Mouse (Mus musculus) neural tube, embryonic 12.5 days (tissue): ENCODE measurements around the gene Sc5d. TPM values are rescaled to one million over a fixed set of nuclear protein-coding genes. Genes with fewer than 3 reads are reported as not detected.

Experiments
- ATAC-seq: fragments of 200-750 bp; cut with Nextera tagmentation; 2 replicates; pipeline ENCODE4 v1.8.0; 2017; ENCODE audit warnings: low read depth, mild to moderate bottlenecking, moderate TSS enrichment, moderate library complexity; ENCODE audit not compliant: low FRiP score
- H3K27ac ChIP-seq: fragments of 300-500 bp; sonication (generic); 2 replicates; pipeline ENCODE4 v1.5.1; 2016
- H3K27me3 ChIP-seq: fragments of 300-500 bp; sonication (generic); replicated peaks from 2 replicates; pipeline ENCODE4 v1.6.1; 2016; ENCODE audit warnings: mild to moderate bottlenecking
- H3K36me3 ChIP-seq: fragments of 300-500 bp; sonication (generic); 2 replicates; pipeline ENCODE4 v1.6.1; 2016; ENCODE audit warnings: mild to moderate bottlenecking
- H3K4me1 ChIP-seq: fragments of 300-500 bp; sonication (generic); 2 replicates; pipeline ENCODE4 v1.6.1; 2016
- H3K4me2 ChIP-seq: fragments of 300-500 bp; sonication (generic); replicated peaks from 2 replicates; pipeline ENCODE4 v1.6.1; 2016; ENCODE audit warnings: mild to moderate bottlenecking
- H3K4me3 ChIP-seq: fragments of 300-500 bp; sonication (generic); 2 replicates; pipeline ENCODE4 v1.5.1; 2016
- H3K9ac ChIP-seq: fragments of 300-500 bp; sonication (generic); 2 replicates; pipeline ENCODE4 v1.6.1; 2016; ENCODE audit warnings: mild to moderate bottlenecking
- H3K9me3 ChIP-seq: fragments of 300-500 bp; sonication (generic); 2 replicates; pipeline ENCODE4 v1.6.1; 2016; ENCODE audit warnings: mild to moderate bottlenecking
- WGBS: fragments of 180-500 bp; shearing (Covaris S2); methylation state at CpG from one replicate; pipeline ENCODE4 v1.1.7; 2016; 5-methylcytosine and 5-hydroxymethylcytosine counted together
- polyA plus RNA-seq: library from polyadenylated mRNA; unstranded; fragments of >200 nt; fragmentation: Nextera tagmentation; extraction: Ambion mirVana; gene quantifications from 2 replicates; pipeline ENCODE4 v1.2.1, GENCODE M21; 2016

Sc5d gene
- polyA plus RNA-seq, 1 experiment from 2014 or later, result 63.5 TPM

GRCm38 (mm10) chr9:42275027-42275760 lies 11.1 kb upstream of the Sc5d start:
- Histone ChIP-seq H3K4me1 (no peaks in the 10 kb centered on the region), H3K27me3 (no peaks in the 10 kb centered on the region), H3K27ac (no peak overlapping the region), H3K9ac (no peak overlapping the region), H3K4me2 (no peak overlapping the region), H3K36me3 (no peaks in the 10 kb centered on the region), H3K9me3 (no peaks in the 10 kb centered on the region), H3K4me3 (no peak overlapping the region)
- no peak for ATAC-seq
- 67% methylated on average over 13 of the region's 13 CpGs for WGBS

- no peak overlapping the region for H3K4me2 ChIP-seq
- no peaks in the 10 kb centered on the region for H3K27me3 ChIP-seq
- no peaks in the 10 kb centered on the region for H3K4me1 ChIP-seq
- H3K36me3 ChIP-seq, result no peaks in the 10 kb centered on the region
- no peak overlapping the region for H3K27ac ChIP-seq
- 89% methylated on average over 6 of the region's 6 CpGs for WGBS
- ATAC-seq, result no peak
- H3K9ac ChIP-seq, result no peak overlapping the region
- no peaks in the 10 kb centered on the region for H3K9me3 ChIP-seq
- no peak overlapping the region for H3K4me3 ChIP-seq
Measured at GRCm38 (mm10) chr9:42273682-42274296, 9.7 kb upstream of the Sc5d start.

GRCm38 (mm10) chr9:42273174-42273573 lies 9.1 kb upstream of the Sc5d start:
- WGBS, result 85% methylated on average over 3 of the region's 3 CpGs
- no peak overlapping the region for H3K9ac ChIP-seq

GRCm38 (mm10) chr9:42272690-42273089 lies 8.6 kb upstream of the Sc5d start:
- H3K9me3 ChIP-seq, result no peaks in the 10 kb centered on the region
- H3K4me2 ChIP-seq, result no peak overlapping the region
- no peak overlapping the region for H3K27ac ChIP-seq
- no peak overlapping the region for H3K9ac ChIP-seq
- no peaks in the 10 kb centered on the region for H3K36me3 ChIP-seq
- no peak overlapping the region for H3K4me3 ChIP-seq
- WGBS, result 73% methylated on average over 4 of the region's 4 CpGs
- no peak for ATAC-seq
- no peaks in the 10 kb centered on the region for H3K4me1 ChIP-seq
- H3K27me3 ChIP-seq, result no peaks in the 10 kb centered on the region

More at GRCm38 (mm10) chr9:42273174-42273573, 9.1 kb upstream of the Sc5d start:
- H3K36me3 ChIP-seq, result no peaks in the 10 kb centered on the region
- H3K27me3 ChIP-seq, result no peaks in the 10 kb centered on the region
- H3K4me1 ChIP-seq, result no peaks in the 10 kb centered on the region
- no peak overlapping the region for H3K4me2 ChIP-seq
- H3K4me3 ChIP-seq, result no peak overlapping the region
- H3K27ac ChIP-seq, result no peak overlapping the region
- ATAC-seq, result no peak
- H3K9me3 ChIP-seq, result no peaks in the 10 kb centered on the region

- ATAC-seq, result no peak
- H3K4me3 ChIP-seq, result no peak overlapping the region
Measured at GRCm38 (mm10) chr9:42271456-42271855, 7.4 kb upstream of the Sc5d start.

GRCm38 (mm10) chr9:42270617-42271016 lies 6.6 kb upstream of the Sc5d start:
- Histone ChIP-seq H3K4me1 (no peaks in the 10 kb centered on the region), H3K9ac (no peak overlapping the region), H3K4me2 (no peak overlapping the region), H3K4me3 (no peak overlapping the region), H3K36me3 (no peaks in the 10 kb centered on the region), H3K27ac (no peak overlapping the region), H3K27me3 (no peaks in the 10 kb centered on the region), H3K9me3 (no peaks in the 10 kb centered on the region)
- no peak for ATAC-seq
- 93% methylated on average over 3 of the region's 3 CpGs for WGBS

More at GRCm38 (mm10) chr9:42271456-42271855, 7.4 kb upstream of the Sc5d start:
- 93% methylated on average over 5 of the region's 5 CpGs for WGBS
- Histone ChIP-seq H3K9ac (no peak overlapping the region), H3K36me3 (no peaks in the 10 kb centered on the region), H3K4me2 (no peak overlapping the region), H3K27ac (no peak overlapping the region), H3K4me1 (no peaks in the 10 kb centered on the region), H3K27me3 (no peaks in the 10 kb centered on the region), H3K9me3 (no peaks in the 10 kb centered on the region)

GRCm38 (mm10) chr9:42270081-42270480 lies 6.0 kb upstream of the Sc5d start:
- no peaks in the 10 kb centered on the region for H3K36me3 ChIP-seq
- H3K9me3 ChIP-seq, result no peaks in the 10 kb centered on the region
- 89% methylated on average over 5 of the region's 5 CpGs for WGBS
- no peak overlapping the region for H3K9ac ChIP-seq
- no peak overlapping the region for H3K4me3 ChIP-seq
- H3K27ac ChIP-seq, result no peak overlapping the region
- H3K4me1 ChIP-seq, result 0 out of 2 replicates have a peak, but pooled peaks cover under 1% of the 10 kb centered on the region
- ATAC-seq, result no peak
- H3K27me3 ChIP-seq, result no peaks in the 10 kb centered on the region
- no peak overlapping the region for H3K4me2 ChIP-seq

- Histone ChIP-seq H3K27ac (no peak overlapping the region), H3K9ac (no peak overlapping the region), H3K27me3 (no peaks in the 10 kb centered on the region), H3K4me2 (no peak overlapping the region), H3K36me3 (no peaks in the 10 kb centered on the region), H3K9me3 (no peaks in the 10 kb centered on the region), H3K4me1 (peaks cover 8% of the 10 kb centered on the region; the same call in 1 of the 2 replicates), H3K4me3 (no peak overlapping the region)
- ATAC-seq, result no peak
- 87% methylated on average over 5 of the region's 5 CpGs for WGBS
Measured at GRCm38 (mm10) chr9:42268371-42268770, 4.3 kb upstream of the Sc5d start.

- Histone ChIP-seq H3K27me3 (no peaks in the 10 kb centered on the region), H3K4me3 (no peak overlapping the region), H3K9ac (no peak overlapping the region), H3K9me3 (no peaks in the 10 kb centered on the region), H3K36me3 (no peaks in the 10 kb centered on the region), H3K27ac (no peak overlapping the region), H3K4me2 (peak overlapping the region; percentile 60), H3K4me1 (peaks cover 24% of the 10 kb centered on the region)
- ATAC-seq, result no peak
- WGBS, result 89% methylated on average over 4 of the region's 4 CpGs
Measured at GRCm38 (mm10) chr9:42265309-42265708, 1.3 kb upstream of the Sc5d start.

GRCm38 (mm10) chr9:42263709-42264111 lies 346 bp downstream of the Sc5d start:
- Histone ChIP-seq H3K27ac (peak overlapping the region; percentile 74; the same call in 1 of the 2 replicates), H3K9me3 (no peaks in the 10 kb centered on the region), H3K4me3 (peak overlapping the region; percentile 84), H3K36me3 (peaks cover 12% of the 10 kb centered on the region), H3K27me3 (no peaks in the 10 kb centered on the region), H3K4me1 (peaks cover 24% of the 10 kb centered on the region), H3K9ac (peak overlapping the region; percentile 88), H3K4me2 (peak overlapping the region; percentile 60)
- 0% methylated on average over 18 of the region's 18 CpGs for WGBS
- peak; percentile 74 for ATAC-seq

- Histone ChIP-seq H3K9ac (no peak overlapping the region), H3K36me3 (peaks cover 42% of the 10 kb centered on the region), H3K4me1 (peaks cover 24% of the 10 kb centered on the region), H3K4me3 (no peak overlapping the region), H3K27me3 (no peaks in the 10 kb centered on the region), H3K4me2 (no peak overlapping the region), H3K9me3 (no peaks in the 10 kb centered on the region), H3K27ac (no peak overlapping the region)
- WGBS, result 92% methylated on average over 5 of the region's 5 CpGs
- no peak for ATAC-seq
Measured at GRCm38 (mm10) chr9:42260481-42260880, 3.6 kb downstream of the Sc5d start.

GRCm38 (mm10) chr9:42249112-42249511 lies 14.9 kb downstream of the Sc5d start:
- no peak for ATAC-seq
- WGBS, result 89% methylated on average over 6 of the region's 6 CpGs
- H3K9me3 ChIP-seq, result 0 out of 2 replicates have a peak, but pooled peaks cover 4% of the 10 kb centered on the region

More at GRCm38 (mm10) chr9:42249112-42249511, 14.9 kb downstream of the Sc5d start:
- Histone ChIP-seq H3K27ac (no peak overlapping the region), H3K27me3 (no peaks in the 10 kb centered on the region), H3K36me3 (peaks cover 11% of the 10 kb centered on the region), H3K4me2 (no peak overlapping the region), H3K4me3 (no peak overlapping the region), H3K4me1 (no peaks in the 10 kb centered on the region), H3K9ac (no peak overlapping the region)
